Mouse (Mus musculus) NIH3T3 (cell line): ENCODE results near the gene Padi4.

Experiments
- DNase-seq: peaks from one replicate; pipeline ENCODE4 v3.0.0-alpha.2; 2012; ENCODE audit warnings: low read depth

Padi4 gene

DNA sequence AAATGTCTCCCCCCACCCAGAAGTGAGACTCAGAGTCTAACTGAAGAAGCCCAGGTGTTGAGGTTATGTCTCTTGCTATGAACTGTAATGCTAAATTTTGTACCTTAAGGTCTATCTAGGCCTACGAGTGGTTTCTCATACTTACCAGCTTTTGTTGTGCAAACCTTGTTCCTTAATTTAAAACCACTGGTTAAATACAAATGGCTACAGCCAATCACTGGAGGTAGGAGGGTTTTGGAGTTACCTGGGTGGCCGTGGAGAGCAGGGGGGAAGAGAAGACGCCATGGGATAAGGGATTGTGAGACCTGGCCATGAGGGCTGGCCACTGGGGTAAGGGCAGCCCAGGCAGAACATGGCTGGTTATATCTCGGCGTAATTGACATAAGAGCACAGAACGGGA is 14.2 kb upstream of the Padi4 start:
- DNase-seq: no peak

DNA sequence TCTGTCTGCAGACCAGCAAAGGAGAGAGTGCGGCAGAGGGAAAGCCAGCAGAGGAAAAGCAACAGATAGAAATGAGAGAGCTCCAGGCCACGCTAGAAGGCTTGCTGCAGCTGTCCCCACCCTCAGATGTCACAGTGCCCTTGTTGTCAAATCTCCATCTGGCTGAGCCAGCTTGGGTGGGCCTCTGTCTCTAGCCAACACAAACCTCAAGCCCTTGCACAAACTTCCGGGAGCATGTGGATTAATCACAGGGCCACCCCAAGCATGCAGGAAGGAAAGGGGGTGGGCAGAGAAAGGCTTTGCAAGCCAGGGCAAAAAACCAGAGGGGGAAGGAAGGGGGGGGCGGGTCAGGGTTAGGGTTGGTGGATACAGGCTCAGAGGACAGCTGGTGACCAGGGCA is 13.4 kb upstream of the Padi4 start:
- DNase-seq: no peak

DNA sequence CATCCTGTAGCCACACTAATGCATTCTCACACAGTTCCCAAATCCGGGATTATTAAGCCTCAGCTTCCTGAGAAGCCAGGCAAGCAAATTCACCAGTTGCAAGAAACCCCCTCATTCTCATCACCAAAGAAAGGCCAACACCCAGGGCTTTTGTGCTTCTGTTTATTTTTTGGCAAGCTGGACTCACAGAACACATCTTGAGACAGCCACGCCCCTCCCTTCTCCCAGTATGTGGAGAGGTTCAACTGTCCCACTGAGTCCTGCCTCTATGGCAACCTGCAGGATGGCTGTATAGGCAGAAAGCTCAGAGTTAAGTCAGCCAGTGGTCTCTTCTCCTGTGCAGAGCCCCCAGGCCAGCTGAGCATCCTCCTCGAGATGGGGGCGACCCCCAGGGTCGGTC is 11.2 kb upstream of the Padi4 start:
- DNase-seq: no peak

DNA sequence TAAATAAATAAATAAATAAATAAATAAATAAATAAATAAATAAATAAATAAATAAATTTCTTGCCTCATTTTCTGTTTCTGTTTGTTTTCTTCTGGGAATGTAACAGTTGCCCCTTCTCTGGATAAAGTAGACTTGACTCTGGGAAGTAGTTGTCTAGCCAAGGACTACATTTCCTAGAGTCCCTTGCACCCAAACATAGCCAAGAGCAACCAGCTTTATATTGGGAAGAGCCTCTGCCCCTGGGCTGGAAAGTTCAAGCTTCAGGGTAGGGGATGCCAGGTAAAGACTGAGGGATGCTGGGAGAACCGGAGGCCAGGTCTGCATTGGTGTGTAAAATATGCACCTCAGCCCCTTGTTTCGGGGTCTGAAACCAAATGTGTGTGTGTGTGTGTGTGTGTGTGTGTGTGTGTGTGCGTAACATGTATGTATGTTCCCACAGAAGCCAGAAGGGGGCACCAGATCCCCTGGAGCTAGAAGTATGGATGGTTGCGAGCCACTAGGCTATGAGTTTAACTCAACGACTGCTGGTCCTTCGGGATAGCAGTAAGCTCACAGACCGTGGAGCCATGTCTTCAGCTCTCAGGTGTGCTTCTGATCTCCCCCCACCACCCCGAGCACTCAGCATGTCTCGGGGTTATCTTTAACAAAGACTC is 10.4 kb upstream of the Padi4 start:
- no peak for DNase-seq

DNA sequence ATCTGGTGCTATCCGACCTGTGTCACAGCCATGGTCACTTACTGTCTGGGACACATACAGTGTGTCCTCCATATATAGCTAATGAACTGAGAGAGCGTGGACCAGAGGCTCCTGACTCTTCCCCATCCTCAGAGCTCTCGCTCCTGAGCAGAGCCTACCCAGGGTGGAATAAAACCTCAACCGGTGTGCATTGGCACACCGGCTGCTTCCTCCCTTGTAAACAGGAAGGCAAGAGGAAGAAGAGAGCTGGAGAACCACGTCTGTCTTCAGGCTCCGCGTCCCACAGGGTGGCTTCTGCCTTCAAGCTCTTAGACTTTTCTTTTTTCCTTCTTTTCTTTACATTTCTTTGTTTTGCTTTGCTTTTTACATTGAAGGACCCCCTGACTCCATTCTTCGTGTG is 8.8 kb upstream of the Padi4 start:
- no peak for DNase-seq

DNA sequence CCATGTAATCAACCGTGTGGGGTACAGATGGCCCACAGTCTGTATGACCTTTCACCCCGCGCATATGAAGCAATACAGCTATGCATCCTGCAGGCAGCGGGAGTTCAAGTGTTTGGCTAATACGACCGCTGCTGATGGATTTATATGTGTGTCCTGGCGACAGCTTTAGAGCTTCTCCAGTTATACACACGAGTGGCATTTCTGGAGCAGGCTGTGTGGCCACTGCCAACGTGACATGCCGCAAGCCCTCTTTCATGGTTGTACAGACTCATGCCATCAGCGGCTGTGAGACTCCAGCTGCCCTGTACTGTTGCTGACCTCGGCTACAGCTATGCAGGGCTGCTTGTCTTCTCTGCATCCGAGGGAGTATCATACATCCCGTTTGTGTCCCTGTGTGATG is 6.5 kb upstream of the Padi4 start:
- DNase-seq: no peak

DNA sequence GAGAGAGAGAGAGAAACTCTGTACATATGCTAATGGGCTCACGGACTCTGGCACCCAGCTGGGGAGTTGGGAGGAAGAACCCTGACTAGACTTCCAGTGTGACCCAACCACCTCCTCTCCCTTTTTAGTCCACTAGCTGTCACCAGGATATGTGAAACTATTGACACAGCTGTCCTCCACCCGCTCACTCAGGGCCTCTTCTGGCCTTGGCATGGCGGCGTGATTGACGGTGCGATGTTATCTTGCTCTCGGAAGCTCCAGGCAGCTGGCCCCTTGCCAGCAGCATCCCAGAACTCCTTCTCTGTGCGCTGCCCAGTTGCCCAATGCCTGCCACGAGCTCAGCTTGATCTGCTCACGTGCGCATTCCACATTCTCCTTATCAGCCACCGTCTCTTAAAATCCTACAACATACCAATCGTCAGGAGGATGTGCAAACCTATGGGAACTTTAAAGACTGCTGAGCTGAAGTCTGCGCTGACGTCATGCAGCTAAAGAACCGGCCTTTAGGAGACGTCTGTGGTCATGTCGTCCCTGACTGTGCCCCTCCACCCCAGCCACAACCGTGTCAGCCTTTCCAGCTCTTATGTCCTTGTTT is 5.9 kb upstream of the Padi4 start:
- peak; percentile 9 for DNase-seq

DNA sequence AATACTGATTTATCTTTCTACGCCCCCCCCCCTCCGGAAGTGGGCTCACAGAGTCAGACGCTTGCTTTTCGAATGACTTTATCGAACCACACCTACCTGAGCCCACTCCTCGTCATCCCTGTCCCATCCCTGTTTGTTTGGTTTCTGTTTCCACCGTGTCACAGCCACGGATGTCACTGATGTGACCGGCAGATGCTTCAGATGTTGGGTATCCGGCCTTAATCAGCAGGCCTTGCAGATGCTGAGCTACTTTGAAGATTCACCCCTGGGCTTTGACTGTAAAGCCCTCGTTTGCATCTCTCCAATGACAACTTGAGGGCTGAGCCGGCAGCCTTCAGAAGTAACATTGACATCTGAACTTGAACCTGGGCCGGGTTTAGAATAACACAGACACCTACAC is 2.6 kb upstream of the Padi4 start:
- DNase-seq: no peak

DNA sequence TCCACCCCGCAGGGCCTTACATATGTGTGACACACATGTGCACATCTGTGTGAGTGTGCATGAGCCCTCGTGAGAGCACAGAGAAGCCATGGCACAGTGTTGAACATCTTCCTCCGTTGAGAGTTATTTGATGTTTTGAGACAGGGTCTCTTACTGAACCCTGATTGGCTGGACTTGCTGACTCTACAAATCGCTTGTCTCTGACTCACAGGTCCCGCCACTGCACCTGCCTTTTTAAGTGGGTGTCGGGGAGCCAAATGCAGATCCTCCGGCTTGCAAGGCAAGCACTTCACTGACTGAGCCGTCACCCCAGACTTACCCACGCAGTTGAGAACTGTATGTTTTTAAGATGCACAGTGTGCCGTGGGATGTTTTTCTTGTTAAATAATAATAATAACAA is 1.8 kb upstream of the Padi4 start:
- DNase-seq: no peak

DNA sequence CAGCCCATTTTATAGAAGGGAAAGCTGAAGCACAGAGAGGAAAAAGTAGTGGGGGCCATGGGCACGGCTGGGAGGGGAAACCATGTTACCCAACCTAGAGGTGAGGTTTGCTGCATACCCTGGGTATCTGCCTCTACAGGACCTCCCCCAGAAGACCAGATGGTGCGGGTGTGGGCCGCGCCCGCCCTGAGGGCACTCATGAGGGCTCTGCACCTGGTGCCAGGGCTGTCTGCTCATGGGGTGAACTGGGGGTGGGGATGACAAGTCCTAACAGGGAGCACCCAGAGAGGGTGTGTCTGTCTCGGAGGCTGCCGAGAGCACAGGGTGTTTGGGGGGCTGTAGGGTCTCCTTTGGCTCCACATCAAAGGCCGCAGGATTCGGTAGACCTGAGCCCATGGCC is 857 bp upstream of the Padi4 start:
- no peak for DNase-seq

DNA sequence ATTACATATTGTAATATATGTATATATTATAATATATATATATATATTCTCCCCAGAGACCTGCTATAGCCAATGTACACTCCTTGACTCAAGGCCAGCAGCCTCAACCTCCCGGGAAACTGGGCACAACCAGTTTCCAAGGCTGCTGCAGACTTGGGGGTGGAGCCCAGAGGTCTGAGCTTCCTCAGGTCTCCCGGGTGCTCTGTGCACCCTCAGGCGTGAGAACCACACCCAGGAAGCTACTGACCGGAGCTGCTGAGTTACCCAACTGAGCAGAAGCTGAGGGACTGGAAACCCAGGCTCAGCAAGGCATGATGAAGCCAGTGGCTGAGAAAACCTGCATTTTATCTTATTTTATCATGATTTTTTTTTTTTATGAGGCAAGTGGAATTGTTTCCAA is 2.9 kb downstream of the Padi4 start:
- DNase-seq: peak; percentile 14

DNA sequence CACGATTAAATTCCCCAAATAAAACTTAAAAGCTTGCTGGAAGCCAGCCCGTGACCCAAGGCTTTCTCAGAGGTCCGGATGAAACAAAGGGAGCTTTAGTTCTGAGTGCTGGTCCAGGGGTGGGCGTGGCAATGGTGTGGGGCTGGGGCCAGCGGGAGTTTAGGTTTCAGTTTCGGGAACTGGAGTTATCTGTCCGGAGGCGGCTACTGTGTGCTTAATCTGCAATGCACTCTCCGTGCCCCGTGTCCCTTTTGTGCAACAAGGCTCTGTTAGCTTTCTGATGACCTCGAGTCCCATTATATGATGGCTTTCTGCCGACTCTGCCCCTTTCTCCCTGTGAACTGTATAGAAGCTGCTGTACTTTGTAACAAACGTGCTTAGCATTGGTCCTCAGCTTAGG is 3.6 kb downstream of the Padi4 start:
- peak; percentile 52 for DNase-seq

DNA sequence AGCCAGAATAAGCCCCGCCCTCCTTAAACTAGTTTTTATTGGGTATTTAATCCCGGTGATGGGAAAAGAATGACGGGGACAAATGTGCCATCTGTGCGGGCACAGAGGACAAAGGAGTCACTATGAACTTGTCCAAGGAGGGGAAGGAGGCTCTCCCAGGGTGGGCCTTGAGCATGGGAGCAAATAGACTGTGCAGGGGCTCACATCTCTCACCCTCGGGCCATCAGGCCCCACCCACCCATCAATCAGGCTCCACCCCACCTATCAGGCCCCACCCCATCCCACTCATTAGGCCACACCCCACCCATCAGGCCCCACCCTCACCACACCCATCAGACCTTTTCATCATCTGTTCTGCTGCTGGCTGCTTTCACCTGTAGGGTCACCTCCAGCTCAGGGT is 5.1 kb downstream of the Padi4 start:
- no peak for DNase-seq

DNA sequence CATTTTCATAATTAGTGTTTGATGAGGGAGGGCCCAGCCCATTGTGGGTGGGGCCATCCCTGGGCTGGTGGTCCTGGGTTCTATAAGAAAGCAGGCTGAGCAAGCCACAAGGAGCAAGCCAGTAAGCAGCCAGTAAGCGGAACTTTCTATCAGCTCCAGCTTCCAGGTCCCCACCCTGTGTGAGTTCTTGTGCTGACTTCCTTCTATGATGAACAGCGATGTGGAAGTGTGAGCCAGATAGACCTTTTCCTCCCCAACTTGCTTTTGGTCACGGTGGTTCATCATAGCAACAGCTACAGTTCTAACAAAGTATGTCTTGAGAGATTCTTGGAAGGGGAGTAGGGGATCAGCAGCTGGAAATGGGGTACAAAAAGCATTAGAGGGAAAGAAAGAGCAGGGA is 8.1 kb downstream of the Padi4 start:
- DNase-seq: no peak

DNA sequence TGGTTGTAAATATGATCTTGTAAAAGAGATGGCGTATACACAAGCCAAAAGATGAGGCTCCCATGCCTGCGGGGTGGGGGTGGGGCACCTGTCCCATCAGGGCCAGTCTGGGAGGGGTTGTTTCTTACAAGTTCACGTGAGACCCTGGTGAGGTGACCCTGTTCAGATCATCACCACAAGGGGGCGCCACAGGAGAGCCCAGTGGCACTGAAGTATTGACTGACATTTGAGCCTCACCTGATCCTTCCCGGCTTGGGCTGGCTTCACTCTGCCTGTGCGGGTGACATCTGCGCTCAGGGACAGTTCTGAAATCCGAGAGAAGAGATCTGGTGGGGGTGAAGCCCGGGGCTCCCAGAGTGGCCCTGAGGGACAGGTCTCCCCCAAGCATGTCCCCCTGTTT is 10.9 kb downstream of the Padi4 start:
- peak; percentile 46 for DNase-seq

DNA sequence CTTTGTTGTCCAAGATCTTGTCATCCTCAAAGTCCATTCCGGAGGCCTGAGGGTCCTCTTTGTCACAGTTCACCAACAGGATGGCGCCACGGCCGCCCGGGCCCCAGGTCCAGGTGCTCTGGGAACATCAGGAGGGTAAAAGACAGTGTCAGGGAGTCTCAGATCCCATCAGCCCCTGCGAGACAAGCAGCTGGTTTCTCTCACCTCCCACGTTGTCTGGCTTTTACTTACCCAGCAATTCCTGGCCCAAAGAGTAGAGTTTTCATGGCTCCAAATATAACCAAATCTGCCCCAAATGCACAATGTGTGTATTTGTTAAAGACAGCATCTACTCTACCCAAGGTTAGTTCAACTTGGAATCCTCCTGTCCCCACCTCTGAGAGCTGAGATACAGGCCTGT is 12.4 kb downstream of the Padi4 start:
- no peak for DNase-seq

DNA sequence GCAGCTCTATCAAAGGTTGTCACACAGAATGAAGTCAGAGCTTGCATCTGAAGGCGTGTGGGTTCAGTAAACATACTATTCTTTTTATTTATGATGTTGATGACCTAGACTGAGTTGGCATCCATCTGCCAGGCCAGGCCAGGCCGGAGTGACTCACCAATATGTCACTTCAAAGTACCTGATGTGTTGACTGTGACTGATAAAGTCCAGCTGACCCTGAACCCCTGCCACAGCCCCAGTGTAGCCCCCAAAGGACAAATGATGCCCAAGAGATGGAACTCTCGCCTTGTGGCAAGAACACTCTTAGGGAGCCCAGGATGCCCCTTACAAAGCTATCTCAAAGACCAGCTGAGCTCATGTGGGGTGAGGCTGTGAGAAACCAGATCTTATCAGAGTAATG is 18.2 kb downstream of the Padi4 start:
- DNase-seq: no peak

DNA sequence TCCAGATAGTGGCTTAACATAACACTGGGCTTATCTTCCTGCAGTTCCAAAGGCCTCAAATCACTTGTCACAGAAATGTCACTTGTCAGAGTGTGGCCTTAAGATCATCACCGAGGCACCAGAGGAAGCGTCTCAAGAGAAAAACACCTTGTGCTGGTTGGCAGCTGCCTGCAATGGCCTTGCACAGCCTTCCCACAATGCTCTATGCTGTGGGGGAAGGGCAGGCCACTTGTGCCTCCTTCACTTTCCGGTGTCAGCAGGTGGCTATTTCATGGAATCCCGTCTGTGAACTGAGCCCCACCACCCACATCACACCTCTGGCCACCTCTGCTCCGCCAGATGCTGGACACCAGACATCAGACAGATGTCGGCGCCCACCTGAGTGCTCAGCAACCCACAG is 20.7 kb downstream of the Padi4 start:
- no peak for DNase-seq

DNA sequence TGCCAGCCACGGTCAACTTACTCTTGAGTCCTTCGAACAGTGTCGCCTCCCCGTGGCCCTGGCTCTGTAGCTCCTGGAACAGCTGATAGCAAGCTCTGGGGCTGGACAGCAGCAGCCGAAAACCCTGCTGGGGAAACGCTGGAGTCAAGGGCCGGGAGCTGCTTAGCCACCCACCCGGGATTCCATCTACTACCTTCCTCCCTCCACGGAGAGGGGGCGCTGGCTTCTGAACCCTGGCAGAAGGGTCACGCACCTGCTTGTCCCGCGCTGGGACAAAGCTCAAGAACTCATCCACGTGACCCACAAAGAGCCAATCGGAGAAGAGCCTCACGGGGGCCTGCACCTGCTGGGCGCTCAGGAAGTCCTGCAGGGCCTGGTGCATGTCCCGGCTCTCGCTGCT is 23.7 kb downstream of the Padi4 start:
- no peak for DNase-seq

DNA sequence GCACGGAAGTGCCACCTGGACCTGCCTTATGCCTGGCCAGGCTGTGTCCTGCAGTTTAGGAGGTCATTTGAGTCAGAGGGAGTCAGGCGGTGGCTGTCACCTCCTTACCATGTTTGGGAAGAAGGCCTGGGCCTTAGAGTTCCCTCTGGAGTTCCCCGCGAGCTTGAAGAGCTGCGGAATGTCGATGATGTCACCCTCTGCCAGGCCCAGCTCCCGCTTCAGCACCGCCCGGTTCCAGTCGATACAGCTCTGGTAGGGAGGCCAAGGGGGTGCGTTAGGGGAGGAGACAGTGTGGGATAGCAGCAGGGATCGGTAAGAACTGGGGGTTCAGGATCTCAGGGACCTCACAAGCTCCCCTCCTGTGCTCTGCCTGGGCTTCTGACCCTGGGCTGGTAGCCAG is 26.1 kb downstream of the Padi4 start:
- no peak for DNase-seq

DNA sequence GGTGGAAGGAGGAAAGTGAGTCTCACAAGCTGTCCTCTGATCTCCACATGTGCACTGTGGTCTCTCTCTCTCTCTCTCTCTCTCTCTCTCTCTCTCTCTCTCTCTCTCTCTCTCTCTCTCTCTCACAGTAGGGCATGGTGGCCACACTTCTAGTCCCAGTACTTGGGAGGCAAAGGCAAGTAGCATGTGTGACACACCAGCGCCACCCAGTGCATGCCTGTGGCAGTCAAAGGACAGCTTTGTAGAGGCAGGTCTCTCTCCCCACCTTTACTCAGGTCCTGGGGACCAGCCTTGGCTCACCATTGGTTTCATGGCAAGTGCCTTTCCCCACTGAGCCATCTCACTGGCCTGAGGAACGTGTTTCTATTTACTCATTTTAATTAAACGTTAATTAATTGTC is 29.4 kb downstream of the Padi4 start:
- DNase-seq: peak; percentile 53

DNA sequence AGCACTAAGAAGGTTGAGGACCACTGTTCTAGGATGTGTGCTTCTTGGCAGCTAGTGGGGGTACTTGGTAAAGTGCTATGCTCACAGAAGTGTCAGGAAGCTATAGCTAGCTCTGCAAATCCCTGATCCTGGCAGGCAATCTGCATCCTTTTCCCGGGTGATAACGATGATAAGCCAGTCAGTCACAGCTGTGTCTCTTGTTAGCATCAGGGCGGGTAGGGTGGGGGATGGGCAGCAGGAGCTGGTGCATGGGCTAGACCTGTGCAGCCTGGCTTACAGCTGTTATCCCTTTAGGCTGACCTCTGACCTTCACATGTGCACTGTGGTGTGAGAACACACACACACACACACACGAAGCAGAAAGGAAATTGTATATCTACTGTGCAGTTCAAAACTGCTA is 30.9 kb downstream of the Padi4 start:
- DNase-seq: no peak

DNA sequence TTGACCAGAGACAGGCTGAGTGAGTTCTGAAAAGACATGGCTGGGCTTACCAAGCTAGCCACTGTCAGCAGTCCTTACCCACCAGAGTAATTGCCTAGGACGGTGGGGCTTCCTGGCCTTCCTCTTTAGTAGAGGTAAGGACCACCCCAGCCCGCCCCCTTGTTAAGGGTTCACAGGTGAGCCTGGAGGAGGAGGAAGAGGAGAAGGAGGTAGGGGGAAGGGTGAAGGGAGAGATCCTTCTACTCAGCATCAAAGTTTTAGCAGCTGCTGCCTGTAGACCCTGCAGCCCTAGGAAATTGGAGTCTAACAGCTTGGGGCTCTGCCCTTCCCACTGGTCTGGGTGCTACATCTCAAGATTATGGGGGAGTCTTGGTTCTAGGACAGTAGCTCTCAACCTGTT is 31.5 kb downstream of the Padi4 start, which contains the start of gene Padi6:
Gene Padi6 (minus strand): TSS at position 101 of the 400 bp plus-strand sequence.
- no peak for DNase-seq

DNA sequence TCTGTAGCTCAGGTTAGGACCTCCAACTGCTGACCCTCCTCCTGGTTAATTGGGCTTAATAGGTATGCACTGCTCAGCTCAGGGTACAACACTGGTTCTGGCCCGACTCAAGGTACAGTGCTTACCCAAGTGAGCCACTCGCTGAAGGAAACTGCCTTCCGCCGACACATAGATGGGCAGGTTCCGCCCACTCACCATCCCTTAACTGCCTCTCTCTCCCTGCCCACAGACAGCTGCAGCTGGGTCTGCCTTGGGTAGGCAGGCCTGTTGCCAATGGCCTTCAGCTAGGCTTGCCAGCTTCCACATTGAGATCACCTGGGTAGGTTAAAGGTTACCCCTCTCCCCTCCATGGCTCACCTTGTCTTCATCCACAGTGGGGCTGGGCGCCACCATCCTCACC is 32.6 kb downstream of the Padi4 start:
- no peak for DNase-seq
